Mouse (Mus musculus) heart, adult 2 months (tissue): ENCODE results near the gene Mest.

Experiments
- CTCF ChIP-seq: fragments of 200-600 bp; IDR thresholded peaks from 2 replicates; pipeline ENCODE4 v1.8.1; 2022; ENCODE audit warnings: antibody characterized with exemption, mild to moderate bottlenecking, moderate library complexity
- POLR2A ChIP-seq: fragments of 200-500 bp; IDR thresholded peaks from 2 replicates; pipeline ENCODE4 v1.6.1; 2011; ENCODE audit warnings: mild to moderate bottlenecking, low read depth, low read length, control low read depth; ENCODE audit not compliant: insufficient read depth

DNA sequence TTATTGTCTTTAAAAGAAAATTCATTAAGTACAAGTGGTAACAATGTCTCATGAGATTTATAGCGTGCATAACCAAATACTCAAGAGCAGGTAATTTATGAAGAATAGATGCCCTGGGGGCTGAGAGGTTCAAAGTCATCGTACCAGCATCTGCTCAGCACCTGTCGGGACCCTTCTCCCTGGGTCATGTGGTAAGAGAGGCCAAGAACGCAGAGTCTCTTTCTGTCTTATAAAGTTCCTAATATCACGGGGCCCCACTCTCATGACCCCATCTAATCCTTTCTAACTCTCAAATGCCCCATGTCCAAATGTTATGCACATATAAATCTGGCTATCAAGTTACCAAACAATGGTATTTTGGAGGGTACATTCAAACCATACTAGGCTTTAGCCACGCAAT is 20.5 kb upstream of the Mest start:
- TF ChIP-seq CTCF (no peak), POLR2A (no peak)
